Mouse (Mus musculus): ENCODE results near the gene H2afv.

H2afv gene

GRCm38 (mm10) chr11:6380916-6381315 is 63.3 kb downstream of the H2afv start:
- no peak for DNase-seq
